Mouse (Mus musculus): Measurements from ENCODE around the gene Vmn2r60. TPM values are rescaled to one million over a fixed set of nuclear protein-coding genes. Genes with fewer than 3 reads are reported as not detected.
"Not testable (repeated sequence)": the region's sequence is repeated elsewhere in the genome, so short reads cannot be mapped to it uniquely, and the experiment has no call there.

The Vmn2r60 gene
- polyA plus RNA-seq (2014; fragmentation: Nextera tagmentation; extraction: Ambion mirVana), result not detected in 2 replicates

DNA sequence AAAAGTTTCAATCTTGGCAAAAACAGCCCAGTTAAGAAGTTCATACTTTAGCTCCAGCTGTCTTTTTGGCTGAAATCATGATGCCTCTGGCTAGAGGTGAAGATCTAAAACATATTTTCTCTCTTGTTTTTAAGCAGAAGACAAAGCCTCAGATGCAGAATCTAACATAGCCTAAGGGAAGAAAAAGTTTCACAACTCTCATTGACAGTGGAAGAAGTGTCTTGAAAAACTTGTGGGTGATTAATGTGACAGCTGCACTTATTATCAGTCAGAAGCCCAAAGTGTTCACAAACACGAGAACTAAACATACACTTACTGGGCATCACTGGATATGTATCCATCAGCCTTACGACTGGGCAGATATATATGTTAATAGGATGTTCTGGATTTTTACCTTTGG lies at the start of gene Vmn2r60:
Vmn2r60 (plus strand) TSS at position 301 of the 400 bp plus-strand sequence.
- no peak for ATAC-seq (ENCODE audit: insufficient number of reproducible peaks, insufficient read depth, low FRiP score, low read depth)
- Histone ChIP-seq H3K36me3 (ENCODE audit: control insufficient read depth, insufficient read depth, low read length) (no peaks in the 10 kb centered on the region), H3K4me3 (ENCODE audit: low read depth, low read length) (no peak within 1 kb of the TSS), H3K27me3 (ENCODE audit: control insufficient read depth, insufficient read depth, low read length) (no peaks in the 10 kb centered on the region), H3K9ac (replicated peaks; ENCODE audit: low read depth, low read length) (no peak within 1 kb of the TSS), H3K9me3 (ENCODE audit: control insufficient read depth, low read depth, low read length) (no peaks in the 10 kb centered on the region; the same call in 1 of the 2 replicates), H3K4me1 (ENCODE audit: control insufficient read depth, insufficient read depth, low read length) (no peaks in the 10 kb centered on the region), H3K4me2 (replicated peaks; ENCODE audit: low read depth, low read length) (no peak within 1 kb of the TSS), H3K27ac (ENCODE audit: low read length) (no peak within 1 kb of the TSS)
- 66% methylated on average over 2 of the region's 2 CpGs for WGBS

- Histone ChIP-seq H3K9me3 (ENCODE audit: control insufficient read depth, low read depth, low read length) (0 out of 2 replicates have a peak, but pooled peaks cover 6% of the 10 kb centered on the region), H3K4me1 (ENCODE audit: control insufficient read depth, insufficient read depth, low read length) (no peaks in the 10 kb centered on the region), H3K4me3 (ENCODE audit: low read depth, low read length) (no peak within 1 kb of the TSS), H3K27ac (ENCODE audit: low read length) (no peak within 1 kb of the TSS), H3K36me3 (ENCODE audit: control insufficient read depth, insufficient read depth, low read length) (no peaks in the 10 kb centered on the region), H3K27me3 (ENCODE audit: control insufficient read depth, insufficient read depth, low read length) (no peaks in the 10 kb centered on the region), H3K9ac (replicated peaks; ENCODE audit: low read depth, low read length) (no peak within 1 kb of the TSS), H3K4me2 (replicated peaks; ENCODE audit: low read depth, low read length) (no peak within 1 kb of the TSS)
- ATAC-seq (ENCODE audit: insufficient number of reproducible peaks, insufficient read depth, low FRiP score, low read depth), result no peak
Observed at GRCm38 (mm10) chr7:42058923-42059322, 48.6 kb upstream of the Vmn2r60 start, which contains the start of gene Vmn2r59. Gene Vmn2r59, minus strand, starts transcription at chr7:42059023.

DNA sequence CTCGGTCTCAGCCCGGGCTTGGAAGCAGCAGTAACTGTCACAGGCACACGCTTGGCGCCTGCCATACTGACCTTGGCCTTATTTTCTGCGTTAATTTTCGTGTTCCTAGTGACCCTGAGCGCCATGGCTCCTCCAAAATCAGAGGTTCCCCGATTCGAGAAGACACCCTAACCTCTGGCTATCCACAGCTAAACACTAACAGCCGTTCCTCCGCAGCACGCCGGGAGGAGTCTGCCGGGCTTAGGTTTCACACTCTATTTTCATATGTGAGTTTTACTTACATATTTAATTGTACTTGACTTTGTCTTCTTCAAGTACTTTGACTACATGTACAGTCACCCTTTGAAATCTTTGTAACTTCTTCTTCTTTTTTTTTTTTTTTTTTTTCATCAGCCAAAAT lies 509 bp upstream of the Vmn2r60 start:
- not testable (repeated sequence) for H3K9me3 ChIP-seq (ENCODE audit: control insufficient read depth, low read depth, low read length); H3K4me3 ChIP-seq (ENCODE audit: low read depth, low read length); H3K9ac ChIP-seq (replicated peaks; ENCODE audit: low read depth, low read length); H3K4me1 ChIP-seq (ENCODE audit: control insufficient read depth, insufficient read depth, low read length); H3K36me3 ChIP-seq (ENCODE audit: control insufficient read depth, insufficient read depth, low read length); H3K27me3 ChIP-seq (ENCODE audit: control insufficient read depth, insufficient read depth, low read length); H3K27ac ChIP-seq (ENCODE audit: low read length); H3K4me2 ChIP-seq (replicated peaks; ENCODE audit: low read depth, low read length); ATAC-seq (ENCODE audit: insufficient number of reproducible peaks, insufficient read depth, low FRiP score, low read depth)
- WGBS, result 81% methylated on average over 11 of the region's 14 CpGs

Other genes with a start within 250 kb of the Vmn2r60 start
- gene Vmn2r58, start 235.1 kb upstream of the Vmn2r60 start, polyA plus RNA-seq (2014; fragmentation: Nextera tagmentation; extraction: Ambion mirVana), result not detected in 2 replicates
- gene Vmn2r59, start 48.7 kb upstream of the Vmn2r60 start, polyA plus RNA-seq (2014; fragmentation: Nextera tagmentation; extraction: Ambion mirVana), result not detected in 2 replicates
- not detected in 2 replicates for gene Vmn2r61, start 152.3 kb downstream of the Vmn2r60 start, polyA plus RNA-seq (2014; fragmentation: Nextera tagmentation; extraction: Ambion mirVana)

Data from stomach, embryonic 14.5 days (tissue).